Mouse (Mus musculus) CD4-positive, CD25-positive, alpha-beta regulatory T cell (primary cell): ENCODE data around the gene Cys1. TPM values are rescaled to one million over a fixed set of nuclear protein-coding genes. Genes with fewer than 3 reads are reported as not detected.

ENCODE experiments used
- polyA plus RNA-seq: library from polyadenylated mRNA; unstranded; fragments of 100-300 nt; shearing (Covaris generic); gene quantifications from one replicate; pipeline ENCODE4 v1.2.1, GENCODE M21; 2017

Gene Cys1
- not detected for polyA plus RNA-seq

GRCm38 (mm10) chr12:24681286-24682023 is at the start of gene Cys1:
Cys1 (minus strand) TSS chr12:24681813.

GRCm38 (mm10) chr12:24707954-24708823 is 26.6 kb upstream of the Cys1 start, which contains the start of gene Rrm2:
Rrm2 (plus strand) TSS chr12:24708241.

GRCm38 (mm10) chr12:24651063-24651557 is 30.5 kb downstream of the Cys1 start, which contains the start of gene Klf11:
Klf11 (plus strand) TSS chr12:24651274.

Other genes starting within 250 kb of the Cys1 start
- 69.5 TPM for gene Taf1b, start 183.5 kb downstream of the Cys1 start, polyA plus RNA-seq
- gene Grhl1, start 109.5 kb downstream of the Cys1 start, polyA plus RNA-seq, result 6.7 TPM
- gene Klf11, start 30.5 kb downstream of the Cys1 start, polyA plus RNA-seq, result 7.7 TPM
- 17.5 TPM for gene Rrm2, start 26.4 kb upstream of the Cys1 start, polyA plus RNA-seq
- gene Mboat2, start 149.1 kb upstream of the Cys1 start, polyA plus RNA-seq, result 0.31 TPM